Mouse (Mus musculus): ENCODE results near the gene Mcmbp.

GRCm38 (mm10) chr7:128744684-128745485, 4.6 kb upstream of the Mcmbp start, which contains the start of gene Sec23ip:
- TF ChIP-seq CHD2 (IDR thresholded peaks at IDR 0.05; ENCODE audit: low read depth, low read length) = peak; percentile 100
- TF ChIP-seq ZNF384 (IDR thresholded peaks at IDR 0.05; ENCODE audit: low read depth, low read length) = no peak

All from ES-E14 (cell line).